Mouse (Mus musculus) right cerebral cortex, adult 2 months (tissue): ENCODE data around the gene Gls2.
"Not testable (repeated sequence)": the region's sequence is repeated elsewhere in the genome, so short reads cannot be mapped to it uniquely, and the experiment has no call there.

ENCODE experiments used
- DNase-seq, 2 experiments: peaks; one replicate each; pipeline ENCODE4 v3.0.0; 2021 to 2022; ENCODE audit warnings: low spot score in 2 of 2

Gene Gls2

GRCm38 (mm10) chr10:128194024-128194550, at the start of gene Gls2:
Gene Gls2 (plus strand): TSS chr10:128194457.
- DNase-seq: peak; percentile 98 to 99

DNA sequence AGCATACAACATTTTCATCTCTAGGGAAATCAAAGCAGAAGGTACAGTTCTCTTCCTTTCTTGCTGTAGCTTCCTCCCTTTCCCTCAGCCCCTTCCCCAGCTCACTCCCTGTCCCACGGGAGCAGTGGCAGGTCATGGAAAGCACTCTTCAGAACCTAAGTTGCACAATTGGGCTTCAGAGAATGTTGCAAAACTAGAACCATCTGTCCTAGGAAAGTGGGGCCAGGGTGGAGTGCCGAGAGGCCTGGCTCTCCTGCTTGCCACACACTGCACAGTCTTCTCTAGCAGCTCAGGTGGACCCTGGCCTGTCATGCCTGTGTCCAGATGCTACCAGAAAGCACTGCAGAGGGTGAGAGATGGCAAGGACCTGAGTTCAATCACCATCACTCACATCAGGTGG, 49.3 kb upstream of the Gls2 start:
- no peak for DNase-seq

- no peak for DNase-seq
Measured at GRCm38 (mm10) chr10:128148789-128149365, 45.4 kb upstream of the Gls2 start.

GRCm38 (mm10) chr10:128149592-128149991, 44.7 kb upstream of the Gls2 start:
- no peak for DNase-seq

DNA sequence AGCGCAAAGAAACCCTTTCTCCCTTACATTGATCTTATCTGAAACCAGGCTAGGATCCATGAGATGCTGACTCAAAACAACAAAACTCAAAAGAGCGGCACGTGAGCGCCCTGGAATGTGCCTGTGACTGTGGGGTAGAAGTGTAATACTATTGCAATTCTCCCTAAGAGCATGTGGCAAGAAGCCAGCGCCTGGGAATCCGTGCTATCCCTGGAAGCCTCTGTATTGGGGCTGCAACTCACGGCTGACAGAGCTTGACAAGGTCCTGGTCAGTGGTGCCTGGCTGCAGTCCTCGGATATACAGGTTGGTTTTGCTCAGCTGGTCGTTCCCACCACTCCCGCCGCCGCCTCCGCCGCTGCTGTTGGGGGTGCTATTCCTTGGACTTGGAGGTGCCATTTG, 43.3 kb upstream of the Gls2 start:
- DNase-seq: no peak

- DNase-seq: no peak
Measured at GRCm38 (mm10) chr10:128153978-128154377, 40.3 kb upstream of the Gls2 start.

DNA sequence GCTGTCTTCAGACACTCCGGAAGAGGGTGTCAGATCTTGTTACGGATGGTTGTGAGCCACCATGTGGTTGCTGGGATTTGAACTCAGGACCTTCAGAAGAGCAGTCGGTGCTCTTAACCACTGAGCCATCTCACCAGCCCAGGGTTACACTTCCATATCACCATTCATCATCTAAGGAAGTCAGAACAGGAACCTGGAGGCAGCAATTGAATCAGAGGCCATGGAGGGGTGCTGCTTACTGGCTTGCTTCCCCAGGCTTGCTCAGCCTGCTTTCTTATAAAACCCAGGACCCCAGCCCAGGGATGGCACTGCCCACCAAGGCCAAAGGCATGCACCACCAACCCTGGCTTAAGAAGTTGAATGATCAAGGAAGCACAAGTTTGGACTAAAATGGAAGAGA, 28.5 kb upstream of the Gls2 start:
- DNase-seq: not testable (repeated sequence)

DNA sequence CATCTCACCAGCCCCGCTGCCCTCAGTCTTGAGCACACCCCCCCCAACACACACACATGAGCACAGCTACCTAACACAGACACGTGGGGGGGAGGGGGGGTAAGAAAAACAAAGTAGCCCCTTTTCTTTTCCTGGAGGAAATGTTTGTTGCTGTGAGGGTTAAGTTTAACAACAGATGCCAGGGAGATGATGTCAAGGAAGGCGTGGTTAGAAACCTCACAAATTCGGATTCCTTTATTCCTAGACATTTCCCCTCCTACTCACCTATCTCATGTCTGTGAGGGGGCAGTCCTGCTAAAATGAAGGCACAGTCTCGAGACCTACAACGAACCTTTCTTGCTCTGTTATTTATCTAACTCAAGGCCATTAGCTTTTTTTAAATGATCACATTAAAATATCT, 27.2 kb upstream of the Gls2 start:
- DNase-seq: no peak

GRCm38 (mm10) chr10:128171348-128171747, 22.9 kb upstream of the Gls2 start:
- not testable (repeated sequence) for DNase-seq

DNA sequence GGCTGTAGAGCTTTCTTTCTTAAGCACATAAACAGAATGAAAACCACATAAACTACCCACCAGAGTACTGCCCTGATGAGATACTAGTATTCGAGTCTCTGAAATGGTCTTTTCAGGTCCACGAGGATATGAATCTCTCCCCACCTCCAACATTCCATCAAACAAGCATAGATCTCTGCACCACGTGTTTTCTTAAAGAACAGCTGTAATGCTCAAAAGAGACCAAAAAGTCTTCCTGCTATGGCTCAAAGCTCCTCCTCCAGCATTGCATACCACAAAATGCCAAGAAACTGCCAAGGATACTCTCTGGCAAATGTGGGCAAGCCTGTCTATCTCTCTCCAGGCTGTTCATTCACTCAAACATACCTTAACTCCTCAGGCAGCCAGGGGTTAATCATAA, 19.0 kb upstream of the Gls2 start:
- no peak for DNase-seq

GRCm38 (mm10) chr10:128175996-128176755, 18.1 kb upstream of the Gls2 start:
- DNase-seq: peak; percentile 53 to 74

DNA sequence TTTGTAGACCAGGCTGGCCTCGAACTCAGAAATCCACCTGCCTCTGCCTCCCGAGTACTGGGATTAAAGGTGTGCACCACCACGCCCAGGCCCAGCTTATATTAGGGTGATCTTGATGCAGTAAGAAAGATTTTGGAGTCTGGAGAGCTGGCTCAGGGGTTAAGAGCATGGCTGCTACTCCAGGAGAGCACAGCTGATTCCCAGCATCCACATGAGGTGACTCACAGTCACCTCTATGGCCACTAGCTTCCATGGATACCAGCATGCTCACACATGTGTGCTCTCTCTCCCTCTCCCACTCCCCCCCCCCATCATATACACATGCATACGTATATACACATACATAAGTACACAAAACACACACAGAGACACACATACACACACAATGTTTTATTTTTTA, 16.9 kb upstream of the Gls2 start:
- no peak for DNase-seq

DNA sequence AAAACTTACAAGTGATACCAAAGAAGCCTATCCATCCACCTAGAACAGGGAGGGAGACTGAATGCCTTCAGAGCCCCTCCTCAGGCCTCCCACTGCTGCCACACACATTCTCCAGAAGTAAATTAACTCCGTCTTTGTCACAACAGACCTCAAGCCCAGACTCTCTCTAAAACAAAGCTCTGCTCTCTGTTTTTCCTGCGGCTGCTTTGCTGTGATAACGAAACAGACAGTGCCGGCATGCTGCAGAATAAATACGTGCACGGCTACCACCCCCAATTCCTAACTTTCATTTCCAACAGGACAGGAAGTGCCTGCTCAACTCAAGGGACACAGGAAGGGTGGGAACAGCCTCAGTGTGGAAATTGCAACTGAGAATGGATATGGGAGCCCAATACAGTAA, 14.3 kb upstream of the Gls2 start, which contains the start of gene Rbms2:
Gene Rbms2 (minus strand): TSS at position 309 of the 400 bp plus-strand sequence.
- DNase-seq: no peak

DNA sequence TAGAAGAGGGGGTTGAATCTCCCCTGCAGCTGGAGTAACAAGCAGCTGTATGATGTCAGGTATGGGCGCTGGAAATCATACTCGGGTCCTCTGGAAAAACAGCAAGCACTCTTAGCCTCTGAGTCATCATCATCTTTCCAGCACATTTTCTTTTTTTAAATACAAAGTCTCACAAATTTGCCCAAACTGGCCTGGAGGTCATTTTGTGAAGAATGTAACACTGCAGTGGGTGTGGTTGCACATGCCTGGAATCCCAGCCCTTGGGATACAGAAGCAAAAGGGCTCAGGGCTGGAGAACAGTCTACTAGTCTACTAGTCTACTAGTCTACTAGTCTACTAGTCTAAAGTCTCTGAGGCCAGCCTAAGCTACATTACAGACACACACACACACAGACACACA, 10.0 kb upstream of the Gls2 start:
- no peak for DNase-seq

DNA sequence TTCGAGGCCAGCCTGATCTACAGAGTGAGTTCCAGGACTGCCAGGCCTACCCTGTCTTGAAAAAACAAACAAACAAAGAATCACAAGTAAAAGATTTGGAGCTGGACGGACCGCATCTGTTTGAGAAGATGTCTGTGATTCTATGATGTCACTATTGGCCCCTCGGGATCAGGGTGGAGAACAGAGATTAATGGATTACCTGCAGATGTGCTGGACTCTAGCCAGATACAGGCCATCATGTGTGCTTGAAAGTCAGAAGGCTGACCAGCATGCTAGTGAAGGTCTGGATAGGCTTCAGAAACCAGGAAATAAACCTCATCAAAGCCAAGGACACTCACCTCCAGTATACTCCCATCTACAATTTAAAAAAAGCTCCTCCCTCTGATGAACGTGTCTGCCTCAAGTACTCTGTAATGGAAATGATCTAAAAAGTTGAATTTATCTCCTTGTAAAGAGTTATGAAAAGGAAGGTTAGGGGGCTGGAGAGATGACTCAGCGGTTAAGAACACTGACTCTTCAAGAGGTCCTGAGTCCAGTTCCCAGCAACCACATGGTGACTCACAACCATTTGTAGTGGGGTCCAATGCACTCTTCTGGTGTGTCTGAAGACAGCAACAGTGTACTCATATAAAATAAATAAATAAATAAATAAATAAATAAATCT, 8.8 kb upstream of the Gls2 start:
- DNase-seq: no peak

- peak; percentile 82 to 83 for DNase-seq
Measured at GRCm38 (mm10) chr10:128185959-128186358, 8.3 kb upstream of the Gls2 start.

- DNase-seq: no peak
Measured at GRCm38 (mm10) chr10:128187181-128187605, 7.1 kb upstream of the Gls2 start.

DNA sequence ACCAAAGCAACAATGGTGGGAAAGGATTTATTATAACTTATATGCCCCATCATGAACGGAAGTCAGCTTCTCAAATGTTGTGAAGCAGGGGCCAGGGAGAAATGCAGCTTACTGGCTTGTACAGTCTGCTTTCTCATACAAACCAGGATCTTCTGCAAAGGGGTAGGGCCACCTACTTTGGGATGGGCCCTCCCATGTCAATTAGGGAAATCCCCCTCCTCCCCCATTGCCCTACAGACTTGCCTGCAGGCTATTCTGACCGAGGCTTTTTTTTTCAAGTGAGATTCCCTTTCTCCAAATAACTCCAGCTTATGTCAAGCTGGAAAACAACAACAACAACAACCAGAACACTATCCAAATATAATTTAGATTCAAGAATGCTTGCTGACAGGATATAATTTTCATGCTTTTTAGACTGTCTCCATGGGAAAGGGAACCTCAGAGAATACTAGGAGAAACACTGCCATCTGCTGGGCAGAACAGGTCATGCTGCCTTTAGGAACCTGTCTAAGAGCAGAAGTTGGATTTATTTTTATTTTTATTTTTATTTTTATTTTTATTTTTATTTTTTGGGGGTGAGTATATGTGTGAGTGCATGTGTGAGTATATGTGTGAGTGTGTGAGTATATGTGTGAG, 5.9 kb upstream of the Gls2 start:
- DNase-seq: peak; percentile 83 to 86

DNA sequence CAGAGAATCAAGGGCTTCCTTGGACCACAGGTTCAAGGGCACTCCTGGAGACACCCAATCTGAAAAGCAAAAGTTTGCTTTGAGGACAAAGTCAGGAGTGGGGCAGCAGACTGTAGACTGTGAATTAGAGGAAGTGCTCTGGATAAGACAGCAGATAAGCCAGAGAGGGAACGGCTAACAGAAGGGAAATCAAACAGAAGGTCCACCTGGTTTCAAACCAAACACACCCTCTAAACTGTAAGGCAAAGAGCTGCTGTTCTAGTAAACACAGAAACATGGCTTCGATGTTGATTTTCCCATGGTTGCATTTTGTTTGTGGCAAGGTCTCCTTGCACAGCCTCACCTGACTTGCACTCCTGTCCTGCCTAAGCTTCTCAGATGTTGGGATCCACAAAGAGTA, 2.8 kb upstream of the Gls2 start:
- DNase-seq: no peak

DNA sequence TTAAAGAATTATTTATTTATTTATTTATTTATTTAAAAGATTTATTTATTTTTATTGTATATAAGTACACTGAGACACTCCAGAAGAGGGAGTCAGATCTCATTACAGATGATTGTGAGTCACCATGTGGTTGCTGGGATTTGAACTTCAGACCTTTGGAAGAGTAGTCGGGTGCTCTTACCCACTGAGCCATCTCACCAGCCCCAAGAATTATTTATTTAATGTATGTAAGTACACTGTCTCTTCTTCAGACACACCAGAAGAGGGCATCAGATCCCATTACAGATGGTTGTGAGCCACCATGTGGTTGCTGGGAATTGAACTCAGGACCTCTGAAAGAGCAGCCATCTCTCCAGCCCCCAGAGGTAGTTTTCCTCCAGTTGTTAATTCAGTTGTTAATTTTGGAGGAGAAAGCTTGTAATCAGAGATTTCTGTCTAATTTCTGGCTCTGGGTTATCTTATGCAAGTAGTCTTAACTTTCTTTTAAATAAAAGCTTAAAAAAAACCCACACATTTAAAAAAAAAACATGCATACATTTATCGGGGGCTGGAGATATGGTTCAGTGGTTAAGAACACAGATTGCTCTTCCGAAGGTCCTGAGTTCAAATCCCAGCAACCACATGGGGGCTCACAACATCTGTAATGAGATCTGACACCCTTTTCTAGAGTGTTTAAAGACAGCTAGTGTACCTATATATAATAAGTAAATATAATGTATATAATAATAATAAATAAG, 2.1 kb upstream of the Gls2 start:
- not testable (repeated sequence) for DNase-seq

DNA sequence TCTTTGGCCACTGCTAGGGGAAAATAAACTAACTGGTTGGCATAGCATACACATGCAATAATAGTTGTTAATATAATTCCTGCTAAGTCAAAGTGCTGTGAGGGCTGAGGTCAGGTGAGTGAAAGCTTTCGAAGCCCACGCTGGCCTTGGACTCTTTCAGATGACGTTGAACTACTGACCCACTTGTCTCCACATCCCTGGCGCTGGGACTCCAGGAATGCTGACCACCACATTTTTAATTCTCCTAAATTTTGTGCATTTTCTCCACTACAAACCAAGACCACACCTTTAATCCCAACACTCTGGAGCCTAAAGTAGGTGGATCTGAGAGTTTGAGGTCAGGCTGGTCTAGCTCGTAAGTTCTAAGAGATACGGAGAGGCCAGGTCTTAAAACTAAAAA, 1.1 kb upstream of the Gls2 start:
- no peak for DNase-seq
